Mouse (Mus musculus) small intestine, adult 2 months (tissue): ENCODE results near the gene Arhgap24. TPM values are rescaled to one million over a fixed set of nuclear protein-coding genes. Genes with fewer than 3 reads are reported as not detected.

Experiments used
- H3K27ac ChIP-seq: fragments of 200-500 bp; 2 replicates; pipeline ENCODE4 v1.5.1; 2012; ENCODE audit warnings: low read depth, low read length, control low read depth, inconsistent platforms; ENCODE audit not compliant: insufficient read depth
- H3K27me3 ChIP-seq: fragments of 200-500 bp; 2 replicates; pipeline ENCODE4 v1.6.1; 2012; ENCODE audit warnings: mild to moderate bottlenecking, moderate library complexity, low read length, inconsistent platforms; ENCODE audit not compliant: control insufficient read depth, insufficient read depth
- H3K36me3 ChIP-seq: fragments of 200-500 bp; 2 replicates; pipeline ENCODE4 v1.6.1; 2012; ENCODE audit warnings: mild to moderate bottlenecking, low read length, control low read depth, inconsistent platforms; ENCODE audit not compliant: control insufficient read depth, insufficient read depth
- H3K4me1 ChIP-seq: fragments of 200-500 bp; 2 replicates; pipeline ENCODE4 v1.6.1; 2012; ENCODE audit warnings: low read length, inconsistent platforms, mixed read lengths; ENCODE audit not compliant: control insufficient read depth, insufficient read depth, insufficient read length
- H3K4me3 ChIP-seq: fragments of 200-500 bp; 2 replicates; pipeline ENCODE4 v1.5.1; 2012; ENCODE audit warnings: low read depth, mild to moderate bottlenecking, control low read depth, inconsistent platforms, low read length, moderate library complexity
- CTCF ChIP-seq: fragments of 200-500 bp; IDR thresholded peaks from 2 replicates; pipeline ENCODE4 v1.5.1; 2012; ENCODE audit warnings: low read depth, mild to moderate bottlenecking, control low read depth, inconsistent platforms, low read length, moderate library complexity, mixed read lengths; ENCODE audit not compliant: insufficient replicate concordance, insufficient read length; ENCODE audit errors: extremely low read depth
- POLR2A ChIP-seq: fragments of 200-500 bp; IDR thresholded peaks from 2 replicates; pipeline ENCODE4 v1.6.1; 2012; ENCODE audit warnings: low read depth, mild to moderate bottlenecking, control low read depth, inconsistent platforms, low read length, moderate library complexity
- WGBS: fragments of 180-500 bp; shearing (Covaris S2); methylation state at CpG from one replicate; pipeline ENCODE4 v1.1.7; 2018; 5-methylcytosine and 5-hydroxymethylcytosine counted together
- polyA plus RNA-seq: library from polyadenylated mRNA; depleted of rRNA; stranded (reverse); fragments of >200 nt; gene quantifications from 2 replicates; pipeline ENCODE4 v1.2.3, GENCODE M21; 2012

Arhgap24 gene
- polyA plus RNA-seq, 1 experiment, result 1.8 TPM

- TF ChIP-seq POLR2A, result no peak
- TF ChIP-seq CTCF, result no peak
- 83% methylated on average over 5 of the region's 5 CpGs for WGBS
- Histone ChIP-seq H3K27ac (no peak overlapping the region), H3K36me3 (no peaks in the 10 kb centered on the region), H3K27me3 (no peaks in the 10 kb centered on the region), H3K4me3 (no peak overlapping the region), H3K4me1 (no peaks in the 10 kb centered on the region)
These were observed 254.9 kb downstream of the Arhgap24 start for GRCm38 (mm10) chr5:102736131-102736530.

GRCm38 (mm10) chr5:102742554-102743255 is 261.5 kb downstream of the Arhgap24 start:
- H3K4me1 ChIP-seq, result no peaks in the 10 kb centered on the region
- H3K27me3 ChIP-seq, result no peaks in the 10 kb centered on the region
- WGBS, result 52% methylated on average over 5 of the region's 5 CpGs
- no peak for TF ChIP-seq CTCF
- no peak for TF ChIP-seq POLR2A
- H3K36me3 ChIP-seq, result no peaks in the 10 kb centered on the region
- no peak overlapping the region for H3K4me3 ChIP-seq
- no peak overlapping the region for H3K27ac ChIP-seq

GRCm38 (mm10) chr5:102743436-102743835 is 262.2 kb downstream of the Arhgap24 start:
- Histone ChIP-seq H3K4me1 (no peaks in the 10 kb centered on the region), H3K27ac (no peak overlapping the region), H3K4me3 (no peak overlapping the region), H3K27me3 (no peaks in the 10 kb centered on the region), H3K36me3 (no peaks in the 10 kb centered on the region)
- WGBS, result 53% methylated on average over 3 of the region's 3 CpGs
- no peak for TF ChIP-seq POLR2A
- no peak for TF ChIP-seq CTCF

GRCm38 (mm10) chr5:102744051-102744450 is 262.9 kb downstream of the Arhgap24 start:
- 59% methylated on average over 4 of the region's 4 CpGs for WGBS
- Histone ChIP-seq H3K36me3 (no peaks in the 10 kb centered on the region), H3K4me1 (no peaks in the 10 kb centered on the region), H3K27ac (no peak overlapping the region), H3K4me3 (no peak overlapping the region), H3K27me3 (no peaks in the 10 kb centered on the region)
- no peak for TF ChIP-seq POLR2A
- no peak for TF ChIP-seq CTCF

GRCm38 (mm10) chr5:102748146-102748545 is 267.0 kb downstream of the Arhgap24 start:
- Histone ChIP-seq H3K27ac (no peak overlapping the region), H3K36me3 (no peaks in the 10 kb centered on the region), H3K27me3 (peaks cover 2% of the 10 kb centered on the region; the same call in 1 of the 2 replicates), H3K4me1 (no peaks in the 10 kb centered on the region), H3K4me3 (no peak overlapping the region)
- TF ChIP-seq CTCF (no peak), POLR2A (no peak)
- 87% methylated on average over 9 of the region's 9 CpGs for WGBS

- TF ChIP-seq POLR2A, result no peak
- 67% methylated on average over 8 of the region's 8 CpGs for WGBS
- Histone ChIP-seq H3K4me1 (no peaks in the 10 kb centered on the region), H3K27ac (no peak overlapping the region), H3K27me3 (peaks cover 2% of the 10 kb centered on the region; the same call in 1 of the 2 replicates), H3K36me3 (no peaks in the 10 kb centered on the region), H3K4me3 (no peak overlapping the region)
These were observed 267.8 kb downstream of the Arhgap24 start for GRCm38 (mm10) chr5:102749020-102749419.

- peaks cover 2% of the 10 kb centered on the region; the same call in 1 of the 2 replicates for H3K27me3 ChIP-seq
- H3K27ac ChIP-seq, result no peak overlapping the region
- H3K36me3 ChIP-seq, result no peaks in the 10 kb centered on the region
- no peaks in the 10 kb centered on the region for H3K4me1 ChIP-seq
- WGBS, result 68% methylated on average over 5 of the region's 5 CpGs
- H3K4me3 ChIP-seq, result no peak overlapping the region
- TF ChIP-seq CTCF (no peak), POLR2A (no peak)
These were observed 269.5 kb downstream of the Arhgap24 start for GRCm38 (mm10) chr5:102750674-102751073.
